In genomic region chr11:108936016-108936792, GRCm38 (mm10) we compare ENCODE assay signal across 13 mouse cellular contexts. TPM values are rescaled to one million over a fixed set of nuclear protein-coding genes. Genes with fewer than 3 reads are reported as not detected.
A peak's percentile ranks its signal among the peaks of the same experiment; 100 is the strongest.
DNase-seq lines count a peak whose midpoint lies in the region; ATAC-seq lines count a peak whose summit lies in the region.
"Had no signal": no experiment of that assay in that cellular context is flagged by ENCODE, and none has a peak within 500 bp of the region (broad histone marks: within the 10 kb centered on the region; RNA-seq: fewer than 3 reads in every experiment).

No protein-coding gene starts in this region.

- no peaks in the 10 kb centered on the region for H3K27me3 ChIP-seq in heart, embryonic 16.5 days (ENCODE audit: control insufficient read depth, insufficient read depth, low read length)
- H3K27me3 ChIP-seq in embryonic facial prominence, embryonic 12.5 days: no peaks in the 10 kb centered on the region
- H3K27me3 ChIP-seq in hindbrain, embryonic 10.5 days (ENCODE audit: insufficient read depth, poor library complexity, severe bottlenecking): 0 out of 2 replicates have a peak, but pooled peaks cover 3% of the 10 kb centered on the region
- H3K27me3 ChIP-seq in midbrain, embryonic 11.5 days (ENCODE audit: control insufficient read depth, insufficient read depth, low read length): no peaks in the 10 kb centered on the region
- H3K27me3 ChIP-seq: liver, embryonic 15.5 days had no signal

- H3K9ac ChIP-seq in heart, embryonic 16.5 days (ENCODE audit: low read length): no peak overlapping the region
- no peak overlapping the region for H3K9ac ChIP-seq in embryonic facial prominence, embryonic 12.5 days
- H3K9ac ChIP-seq in midbrain, embryonic 11.5 days (ENCODE audit: low read length): peak overlapping the region; percentile 42; the same call in 1 of the 2 replicates
- H3K9ac ChIP-seq: liver, embryonic 15.5 days had no signal

- H3K9me3 ChIP-seq in heart, embryonic 16.5 days (replicated peaks; ENCODE audit: control insufficient read depth, low read length): peaks cover 3% of the 10 kb centered on the region; the same call in 1 of the 2 replicates
- H3K9me3 ChIP-seq in embryonic facial prominence, embryonic 12.5 days: no peaks in the 10 kb centered on the region
- peaks cover 13% of the 10 kb centered on the region; the same call in 1 of the 2 replicates for H3K9me3 ChIP-seq in hindbrain, embryonic 10.5 days
- H3K9me3 ChIP-seq in midbrain, embryonic 11.5 days (ENCODE audit: control insufficient read depth, low read length): peaks cover 2% of the 10 kb centered on the region; the same call in 1 of the 2 replicates
- H3K9me3 ChIP-seq: liver, embryonic 15.5 days had no signal

- WGBS in heart, embryonic 16.5 days: 57% methylated on average over 18 of the region's 18 CpGs
- 45% methylated on average over 18 of the region's 18 CpGs for WGBS in embryonic facial prominence, embryonic 12.5 days
- 75% methylated on average over 18 of the region's 18 CpGs for WGBS in hindbrain, embryonic 10.5 days
- WGBS in midbrain, embryonic 11.5 days: 59% methylated on average over 18 of the region's 18 CpGs

- no peak for DNase-seq in heart, adult 9 months (ENCODE audit: low spot score in 2 of 2)
- no peak for DNase-seq in hindbrain, embryonic 10.5 days (ENCODE audit: low spot score)
- DNase-seq in midbrain, embryonic 11.5 days (ENCODE audit: low spot score, missing footprints): peak; percentile 88
- no peak for DNase-seq in thymus, postnatal 0 days (ENCODE audit: low spot score)
- DNase-seq in embryo, embryonic 10 days (ENCODE audit: low spot score): no peak
- no peak for DNase-seq in cerebellum, adult 9-10 months
- DNase-seq: cerebellum, postnatal 25 days; heart, adult 11 months; kidney, adult 8-10 months had no signal

- no peak overlapping the region for H3K4me3 ChIP-seq in heart, embryonic 16.5 days (ENCODE audit: low read length)
- H3K4me3 ChIP-seq in embryonic facial prominence, embryonic 12.5 days: no peak overlapping the region
- H3K4me3 ChIP-seq in hindbrain, embryonic 10.5 days: peak overlapping the region; percentile 29; the same call in 1 of the 2 replicates
- no peak overlapping the region for H3K4me3 ChIP-seq in midbrain, embryonic 11.5 days (ENCODE audit: low read depth, low read length)
- H3K4me3 ChIP-seq: liver, embryonic 15.5 days had no signal

- 0 out of 2 replicates have a peak, but pooled peaks have one; percentile 12 for ATAC-seq in heart, embryonic 16.5 days (replicated peaks; ENCODE audit: extremely low read depth, insufficient read depth, low FRiP score)
- ATAC-seq in embryonic facial prominence, embryonic 12.5 days (ENCODE audit: insufficient number of reproducible peaks, insufficient read depth, low FRiP score, low TSS enrichment): no peak
- no peak for ATAC-seq in midbrain, embryonic 11.5 days (ENCODE audit: low FRiP score)
- ATAC-seq: CD4-positive, CD25-positive, alpha-beta regulatory T cell, adult 4 months had no signal

- peaks cover 6% of the 10 kb centered on the region; the same call in 1 of the 2 replicates for H3K36me3 ChIP-seq in heart, embryonic 16.5 days (ENCODE audit: control insufficient read depth, insufficient read depth)
- peaks cover 72% of the 10 kb centered on the region for H3K36me3 ChIP-seq in embryonic facial prominence, embryonic 12.5 days
- H3K36me3 ChIP-seq in hindbrain, embryonic 10.5 days: peaks cover 100% of the 10 kb centered on the region
- H3K36me3 ChIP-seq in midbrain, embryonic 11.5 days (ENCODE audit: control insufficient read depth, insufficient read depth, low read length): peaks cover 33% of the 10 kb centered on the region
- H3K36me3 ChIP-seq: liver, embryonic 15.5 days had no signal

- H3K4me2 ChIP-seq in heart, embryonic 16.5 days (ENCODE audit: low read depth, low read length): no peak overlapping the region
- H3K4me2 ChIP-seq in embryonic facial prominence, embryonic 12.5 days (replicated peaks): no peak overlapping the region
- peak overlapping the region; percentile 35 for H3K4me2 ChIP-seq in midbrain, embryonic 11.5 days
- H3K4me2 ChIP-seq: liver, embryonic 15.5 days had no signal

- H3K4me1 ChIP-seq in heart, embryonic 16.5 days (ENCODE audit: control insufficient read depth, insufficient read depth, low read length): peaks cover 9% of the 10 kb centered on the region; the same call in 1 of the 2 replicates
- peaks cover 45% of the 10 kb centered on the region for H3K4me1 ChIP-seq in embryonic facial prominence, embryonic 12.5 days
- H3K4me1 ChIP-seq in hindbrain, embryonic 10.5 days (replicated peaks): peaks cover 81% of the 10 kb centered on the region
- peaks cover 44% of the 10 kb centered on the region for H3K4me1 ChIP-seq in midbrain, embryonic 11.5 days (ENCODE audit: control insufficient read depth, insufficient read depth, low read length)
- H3K4me1 ChIP-seq: liver, embryonic 15.5 days had no signal

- H3K27ac ChIP-seq in heart, embryonic 16.5 days (ENCODE audit: low read length): no peak overlapping the region
- H3K27ac ChIP-seq in embryonic facial prominence, embryonic 12.5 days: peak overlapping the region; percentile 18; the same call in 1 of the 2 replicates
- peak overlapping the region; percentile 86 for H3K27ac ChIP-seq in hindbrain, embryonic 10.5 days
- H3K27ac ChIP-seq in midbrain, embryonic 11.5 days (ENCODE audit: low read depth, low read length): peak overlapping the region; percentile 82; the same call in 1 of the 2 replicates
- H3K27ac ChIP-seq: liver, embryonic 15.5 days had no signal

RNA-seq across cellular contexts. Expression of gene Axin2, which starts 16.1 kb away (rescaled TPM):
- 1.6 TPM in 2 replicates for polyA plus RNA-seq in heart, embryonic 16.5 days (2015; fragmentation: Nextera tagmentation; extraction: Ambion mirVana)
- 15.1 and 17.5 TPM in 2 replicates for polyA plus RNA-seq in embryonic facial prominence, embryonic 12.5 days (2016; fragmentation: Nextera tagmentation; extraction: Ambion mirVana)
- 18.0 and 19.8 TPM in 2 replicates for polyA plus RNA-seq in hindbrain, embryonic 10.5 days (2016; fragmentation: Nextera tagmentation; extraction: Ambion mirVana)
- polyA plus RNA-seq in midbrain, embryonic 11.5 days (2014; fragmentation: Nextera tagmentation; extraction: Ambion mirVana): 20.8 and 23.1 TPM in 2 replicates
- 3.6 TPM in 2 replicates for polyA plus RNA-seq in thymus, postnatal 0 days (2015; fragmentation: Nextera tagmentation; extraction: Ambion mirVana)
